Mouse (Mus musculus): ENCODE data around the gene Maff. TPM values are rescaled to one million over a fixed set of nuclear protein-coding genes. Genes with fewer than 3 reads are reported as not detected.

The Maff gene
- total RNA-seq (2015) (3.2 and 3.9 TPM in 2 replicates), total RNA-seq (2017) (1.5 and 1.7 TPM in 2 replicates)

DNA sequence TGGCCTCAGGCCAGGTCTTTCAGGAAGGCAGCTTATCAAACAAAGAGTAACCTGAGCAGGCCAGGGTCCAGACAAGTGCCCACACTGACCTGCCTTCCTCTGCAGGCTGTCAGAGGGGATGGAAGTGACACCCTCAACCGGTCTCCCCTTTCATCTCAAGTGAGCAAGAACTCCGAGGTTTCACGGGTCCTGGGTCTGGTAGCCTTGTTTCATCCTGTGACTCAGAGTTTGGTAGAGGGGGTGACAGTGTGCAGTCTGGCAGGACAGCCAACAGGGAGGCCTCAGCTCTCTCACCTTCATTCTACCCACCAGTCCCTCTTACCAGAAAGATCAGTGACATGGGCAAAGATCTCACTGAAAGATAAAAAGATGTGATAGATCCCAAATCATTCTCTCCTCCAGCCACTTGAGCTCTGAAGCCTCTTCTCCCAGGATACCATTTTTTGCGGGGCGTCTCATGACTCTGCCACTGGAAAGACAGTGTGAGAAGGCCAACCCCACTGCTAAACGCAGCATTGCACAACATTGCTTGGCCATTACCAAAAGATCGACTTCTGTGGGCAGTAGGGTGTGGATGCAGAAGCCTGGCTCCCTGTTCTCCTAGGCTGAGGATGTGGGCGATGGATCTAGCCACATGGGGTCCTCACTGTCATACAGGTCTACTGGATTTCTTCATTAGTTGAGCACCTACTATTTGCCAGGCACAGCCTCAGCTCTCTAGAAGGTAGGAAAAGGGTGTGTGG lies at the start of gene Maff:
TSS of gene Maff (plus strand) at position 571 of the 743 bp plus-strand sequence.
- ATAC-seq (replicated peaks; ENCODE audit: poor library complexity), result no peak; the same call in 1 of the 2 replicates

DNA sequence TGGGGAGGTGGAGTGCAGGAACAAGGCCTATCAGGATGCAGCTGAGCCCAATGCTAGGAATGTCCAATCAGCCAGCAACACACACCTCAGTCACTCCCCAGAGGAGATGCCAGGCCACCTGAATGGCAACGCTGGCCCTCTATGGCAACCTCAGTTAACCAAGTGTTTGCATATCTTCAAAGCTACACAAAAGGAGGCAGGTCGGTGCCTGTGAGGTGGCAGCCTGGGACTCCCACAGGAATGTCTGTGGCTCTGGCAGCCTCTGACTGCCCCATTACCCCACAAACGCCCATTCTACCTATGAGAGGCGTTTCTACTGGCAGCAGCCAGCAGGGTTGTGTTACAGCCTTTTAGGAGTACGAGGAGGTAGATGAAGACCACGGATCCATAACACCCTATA lies 47.9 kb upstream of the Maff start:
- ATAC-seq (replicated peaks; ENCODE audit: poor library complexity), result no peak

GRCm38 (mm10) chr15:79299563-79300155 lies 46.8 kb upstream of the Maff start:
- no peak for ATAC-seq (replicated peaks; ENCODE audit: poor library complexity)

DNA sequence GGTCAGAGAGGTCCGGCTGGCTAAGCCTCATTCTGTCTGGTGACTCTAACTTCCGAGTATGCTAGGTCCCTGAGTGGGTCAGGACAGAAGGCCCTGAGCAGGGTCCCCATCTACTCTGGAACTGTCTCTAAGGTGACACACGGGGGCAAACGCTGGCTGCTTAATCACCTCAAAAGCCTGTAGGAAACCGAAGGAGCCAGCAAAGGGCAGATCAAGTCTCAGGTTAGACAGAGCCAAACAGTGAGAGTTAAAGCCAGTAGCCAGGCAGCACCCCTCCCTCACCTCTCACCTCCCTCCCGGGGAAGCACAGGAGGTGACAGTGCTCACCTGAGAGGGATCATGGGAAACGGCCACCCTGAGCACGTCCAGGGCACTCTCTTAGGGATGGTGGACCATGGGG lies 42.7 kb upstream of the Maff start:
- ATAC-seq (replicated peaks; ENCODE audit: poor library complexity), result no peak

GRCm38 (mm10) chr15:79304832-79305231 lies 41.6 kb upstream of the Maff start:
- no peak for ATAC-seq (replicated peaks; ENCODE audit: poor library complexity)

GRCm38 (mm10) chr15:79306043-79306637 lies 40.3 kb upstream of the Maff start:
- no peak for ATAC-seq (replicated peaks; ENCODE audit: poor library complexity)

DNA sequence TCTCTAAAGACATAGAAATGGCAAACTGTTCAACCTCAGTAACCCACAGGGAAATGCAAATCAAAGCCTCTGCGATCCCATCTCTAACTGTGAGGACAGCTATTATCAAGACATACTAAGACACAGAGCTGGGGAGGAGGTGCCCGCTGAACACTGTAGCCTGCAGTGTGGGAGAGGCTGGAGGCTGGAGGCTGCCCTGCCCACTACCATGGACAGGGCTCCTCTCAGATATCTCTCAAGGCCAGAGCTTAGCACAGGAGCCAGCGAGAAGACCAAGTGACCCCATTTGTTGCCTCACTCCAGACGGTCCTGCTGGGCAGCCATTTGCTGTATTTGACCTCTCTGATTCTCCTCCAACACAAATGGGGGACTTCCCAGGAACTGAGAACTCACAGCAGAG lies 38.6 kb upstream of the Maff start:
- no peak for ATAC-seq (replicated peaks; ENCODE audit: poor library complexity)

DNA sequence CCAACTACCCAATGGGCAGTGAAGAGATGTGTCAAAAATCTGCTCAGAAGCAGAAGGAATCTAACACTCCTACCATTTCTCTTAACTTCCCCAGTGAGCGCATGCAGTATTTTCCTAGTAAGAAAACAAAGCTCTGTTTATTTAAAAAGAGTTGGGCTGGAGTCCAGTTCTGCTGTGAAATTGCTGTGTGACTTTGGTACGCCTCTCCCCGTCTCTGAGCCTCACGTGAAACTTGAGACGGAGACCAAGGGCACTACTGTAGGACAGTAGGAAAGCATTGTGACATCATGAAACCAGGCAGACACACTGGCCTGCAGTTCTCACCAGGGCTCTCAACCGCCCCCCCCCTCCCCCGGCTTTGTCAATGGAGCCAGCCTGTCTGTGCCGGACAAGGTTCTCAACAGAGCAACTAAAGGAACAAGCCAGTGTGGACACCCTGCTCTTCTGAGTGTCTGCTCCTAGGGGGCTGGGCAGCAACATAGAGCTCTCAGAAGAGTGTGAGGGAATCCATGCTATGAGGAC lies 32.5 kb upstream of the Maff start:
- ATAC-seq (replicated peaks; ENCODE audit: poor library complexity), result no peak

DNA sequence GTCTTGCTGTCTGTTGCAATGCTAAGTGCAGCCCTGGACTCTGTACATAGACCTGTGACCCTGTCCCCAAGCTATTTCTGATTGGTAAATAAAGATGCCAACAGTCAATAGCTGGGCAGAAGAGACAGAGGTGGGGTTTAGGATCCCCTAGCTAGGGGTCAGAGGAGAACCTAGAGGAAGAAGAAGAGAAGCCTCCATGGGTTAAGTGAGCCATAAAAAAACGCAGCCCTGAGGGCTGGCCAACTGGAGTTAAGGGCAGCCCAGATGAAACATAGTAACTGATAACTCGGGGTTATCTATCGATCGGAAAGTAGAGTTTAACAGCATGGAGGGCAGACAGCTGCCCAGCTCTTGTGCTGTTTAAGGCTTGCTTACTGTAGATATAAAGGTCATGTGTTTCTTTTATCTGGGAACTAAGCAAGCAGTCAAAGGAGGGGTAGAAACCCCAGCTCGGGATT lies 24.7 kb upstream of the Maff start:
- peak; percentile 27; the same call in 1 of the 2 replicates for ATAC-seq (replicated peaks; ENCODE audit: poor library complexity)

DNA sequence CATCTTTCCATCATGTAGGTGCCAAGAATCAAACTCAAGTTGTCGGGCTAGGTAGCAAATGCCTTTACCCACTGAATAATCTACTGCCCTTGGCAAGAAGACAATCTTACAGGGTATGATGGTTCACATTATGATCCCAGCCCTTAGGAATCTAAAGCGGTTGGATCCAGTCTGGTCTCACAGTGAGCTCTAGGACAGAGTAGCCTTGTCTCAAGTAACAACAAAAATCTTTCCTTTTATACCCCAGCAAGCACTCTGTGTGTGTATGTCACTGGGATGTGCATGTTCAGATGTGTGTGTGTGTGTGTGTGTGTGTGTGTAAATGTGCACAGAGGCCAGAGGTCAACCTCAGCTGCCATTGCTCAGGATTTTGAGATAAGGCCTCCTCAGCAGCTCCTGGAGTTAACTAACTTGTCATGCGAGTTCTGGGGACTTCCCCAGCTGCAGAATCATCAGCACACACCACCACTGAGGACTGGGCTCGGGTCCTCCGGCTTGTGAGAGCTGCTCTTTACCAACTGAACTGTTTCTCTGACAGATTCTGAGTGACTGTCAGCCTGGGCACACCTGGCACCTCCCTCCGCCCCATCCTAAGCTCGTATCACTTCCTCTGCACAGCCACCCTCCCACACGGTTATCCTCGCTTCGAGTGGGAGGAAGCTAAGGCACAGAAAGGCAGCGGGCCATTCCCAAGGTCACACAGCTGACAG lies 24.0 kb upstream of the Maff start:
- 0 out of 2 replicates have a peak, but pooled peaks have one; percentile 1 for ATAC-seq (replicated peaks; ENCODE audit: poor library complexity)

- peak; percentile 35 for ATAC-seq (replicated peaks; ENCODE audit: poor library complexity)
These were observed 23.2 kb upstream of the Maff start for GRCm38 (mm10) chr15:79322991-79323790.

DNA sequence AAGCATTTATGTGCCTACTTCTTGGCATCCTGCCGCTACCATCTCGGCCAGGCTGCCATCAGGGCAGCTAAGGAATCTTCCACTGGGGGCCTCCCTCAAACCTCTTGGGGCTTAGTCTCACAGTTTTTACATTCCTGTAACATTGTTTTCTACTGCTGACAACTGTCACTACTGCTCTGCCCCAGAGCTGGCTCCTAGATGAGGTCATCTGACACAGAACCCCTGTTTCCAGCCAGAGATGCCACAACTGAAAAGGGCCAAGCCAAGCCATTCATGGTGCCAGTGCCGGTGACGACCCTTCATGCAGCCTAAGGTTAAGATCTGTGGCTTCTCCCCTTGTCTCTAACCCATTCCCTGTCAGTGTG lies 22.6 kb upstream of the Maff start:
- no peak for ATAC-seq (replicated peaks; ENCODE audit: poor library complexity)

DNA sequence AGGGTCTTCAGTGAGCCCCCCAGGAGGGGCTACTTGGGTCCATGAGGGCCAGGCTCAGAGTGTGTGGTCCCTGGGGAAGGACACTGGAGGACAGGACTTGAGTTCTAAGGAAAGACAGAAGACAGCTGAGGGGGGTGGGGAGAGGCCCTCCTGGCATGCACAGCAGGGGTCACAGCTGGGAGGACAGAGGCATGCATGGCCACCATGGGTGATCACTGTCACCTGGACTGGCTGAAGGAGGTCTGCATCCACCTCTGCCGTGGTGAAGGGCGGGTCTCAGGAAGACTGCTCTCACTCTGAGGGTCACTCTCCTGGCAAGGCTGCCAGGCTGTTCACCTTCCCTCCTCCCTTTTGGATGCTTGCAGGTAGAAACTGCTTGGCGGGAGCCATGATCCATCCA lies 22.0 kb upstream of the Maff start:
- no peak for ATAC-seq (replicated peaks; ENCODE audit: poor library complexity)

GRCm38 (mm10) chr15:79325742-79326141 lies 20.7 kb upstream of the Maff start:
- no peak for ATAC-seq (replicated peaks; ENCODE audit: poor library complexity)

DNA sequence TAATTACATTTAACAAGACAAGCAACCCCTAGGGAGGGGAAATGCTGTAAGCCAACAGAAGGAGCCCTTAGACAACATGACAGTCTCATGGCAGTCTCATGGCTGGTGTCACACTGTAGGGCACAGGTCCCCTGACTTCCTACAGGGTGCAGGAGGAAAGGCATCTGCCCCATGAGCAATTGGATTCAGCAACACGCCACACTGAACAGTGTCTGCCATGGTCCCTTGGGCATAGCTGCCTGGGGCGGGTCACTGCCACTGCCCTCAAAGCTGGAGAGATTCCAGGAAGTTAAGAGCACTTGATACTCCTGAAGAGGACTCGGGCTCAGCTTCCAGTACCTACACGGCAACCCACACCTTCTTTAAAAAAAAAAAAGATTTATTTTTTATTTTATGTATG lies 20.2 kb upstream of the Maff start:
- ATAC-seq (replicated peaks; ENCODE audit: poor library complexity), result no peak

DNA sequence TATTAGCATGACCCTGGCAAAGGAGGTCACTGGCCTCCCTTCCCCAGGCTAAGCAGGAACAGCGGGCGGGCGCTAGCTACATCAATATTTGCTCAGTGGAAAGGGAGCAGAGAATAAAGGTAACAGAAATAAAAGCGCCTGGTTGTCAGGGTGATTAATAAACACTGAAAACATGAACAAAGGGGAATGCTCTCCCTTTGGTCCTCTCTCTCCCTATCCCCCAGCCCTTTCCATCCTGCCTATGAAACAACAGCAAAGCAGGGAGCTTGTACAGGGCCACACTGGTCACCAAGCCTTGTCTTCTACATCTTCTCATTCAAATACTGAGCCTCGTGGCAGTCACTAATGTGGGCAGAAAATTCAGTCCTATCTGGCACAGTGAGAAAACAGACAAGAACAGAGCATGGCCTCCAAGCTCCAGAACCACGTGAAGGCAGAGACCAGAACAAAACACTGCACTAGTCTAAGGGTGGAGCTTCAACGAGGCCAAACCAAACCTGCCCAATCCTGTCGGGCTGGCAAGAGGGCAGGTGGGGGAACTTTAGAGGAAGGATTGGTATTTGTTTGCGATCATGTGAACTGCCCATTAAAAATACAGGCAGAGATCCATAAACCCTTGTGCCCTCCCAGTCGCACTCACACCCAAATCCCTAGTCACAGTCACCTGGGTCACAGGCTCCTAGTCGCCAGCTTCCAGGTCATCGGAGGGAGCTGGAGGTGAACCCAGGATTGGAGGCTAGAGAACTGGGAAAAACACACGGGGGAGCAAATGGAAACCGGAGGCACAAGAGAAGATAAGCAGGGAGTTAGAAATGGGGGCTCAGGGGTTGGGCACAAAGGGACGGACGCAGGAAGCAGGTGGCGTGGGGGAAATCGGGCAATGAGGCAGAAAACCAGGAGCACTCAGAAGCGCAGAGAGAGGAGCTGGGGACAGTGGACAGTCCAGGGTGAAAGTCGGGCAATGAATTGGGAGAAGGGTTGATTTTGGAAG lies 19.2 kb upstream of the Maff start:
- ATAC-seq (replicated peaks; ENCODE audit: poor library complexity), result peak; percentile 29

DNA sequence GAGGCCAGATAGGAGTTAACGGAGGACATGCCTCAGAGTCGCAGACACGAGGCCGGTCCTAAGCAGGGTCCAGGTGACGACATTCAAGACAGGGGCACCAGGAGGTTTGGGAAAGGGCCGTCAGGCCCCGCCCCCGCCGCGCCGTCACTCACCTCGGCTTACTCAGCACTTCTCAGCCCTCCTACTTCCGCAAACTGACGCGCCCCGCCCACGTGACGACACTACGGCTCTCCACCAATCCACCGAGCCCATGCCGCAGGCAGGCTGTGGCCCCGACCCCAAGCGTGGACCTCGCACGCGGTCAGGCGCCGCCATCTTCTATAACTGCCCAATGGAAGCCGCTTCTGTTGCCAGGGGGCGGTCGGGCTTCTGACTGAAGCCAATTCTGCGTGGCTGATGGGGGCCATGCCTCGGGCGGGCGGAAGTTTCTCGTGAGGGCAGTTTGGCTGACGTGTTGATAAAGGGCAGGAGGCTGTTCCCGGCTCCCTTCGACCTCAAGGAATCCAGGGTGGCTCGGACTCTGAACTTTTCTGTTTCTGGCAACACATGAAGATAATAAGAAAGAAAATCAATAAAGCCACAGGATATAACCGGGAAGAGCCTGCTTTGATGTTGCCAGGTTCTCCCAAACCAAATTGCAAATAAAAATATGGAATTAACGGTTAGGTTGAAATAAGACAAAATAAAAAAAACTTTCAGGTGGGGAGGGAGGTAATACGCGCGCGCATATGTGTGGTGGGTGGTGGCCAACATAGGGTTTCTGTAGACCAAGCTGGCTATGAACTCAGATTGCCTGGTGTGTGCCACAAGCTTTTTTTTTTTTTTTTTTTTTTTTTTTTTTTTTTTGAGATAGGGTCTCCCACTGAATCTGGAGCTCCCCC lies 18.1 kb upstream of the Maff start, which contains the start of gene Pla2g6:
TSS of gene Pla2g6 (minus strand) at position 333 of the 881 bp plus-strand sequence.
- peak; percentile 82 for ATAC-seq (replicated peaks; ENCODE audit: poor library complexity)

- no peak for ATAC-seq (replicated peaks; ENCODE audit: poor library complexity)
These were observed 17.5 kb upstream of the Maff start for GRCm38 (mm10) chr15:79328939-79329275.
